Mouse (Mus musculus) thymus, adult 2 months (tissue): ENCODE results near the gene Zfp768.

Experiments used
- CTCF ChIP-seq: fragments of 200-500 bp; IDR thresholded peaks from 2 replicates; pipeline ENCODE4 v1.5.1; 2012; ENCODE audit warnings: mild to moderate bottlenecking, control low read depth, low read length, moderate library complexity, borderline replicate concordance; ENCODE audit not compliant: control insufficient read depth, poor library complexity, insufficient read depth; ENCODE audit errors: extremely low read depth
- POLR2A ChIP-seq: fragments of 200-500 bp; IDR thresholded peaks from 2 replicates; pipeline ENCODE4 v1.6.1; 2012; ENCODE audit warnings: mild to moderate bottlenecking, low read length, control low read depth, moderate library complexity; ENCODE audit not compliant: control insufficient read depth, poor library complexity, insufficient read depth; ENCODE audit errors: extremely low read depth

DNA sequence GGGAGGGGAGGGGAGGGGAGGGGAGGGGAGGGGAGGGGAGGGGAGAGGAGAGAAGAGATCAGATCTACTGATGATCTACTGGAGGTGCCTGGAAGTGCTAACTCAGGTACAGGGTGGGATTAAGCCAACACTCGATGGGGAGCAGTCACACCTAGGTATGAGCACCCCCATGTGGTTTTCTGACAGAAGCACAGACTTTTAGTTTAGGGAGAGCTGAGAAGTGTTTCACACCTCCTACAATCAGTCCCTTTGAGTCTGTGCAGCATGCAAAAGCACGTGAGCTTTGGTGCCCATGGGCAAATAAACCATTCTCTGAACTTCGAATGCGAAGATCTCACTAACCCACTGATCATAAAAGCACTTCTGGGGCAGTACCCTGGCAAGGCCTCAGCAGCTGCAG is 3.1 kb downstream of the Zfp768 start:
- TF ChIP-seq CTCF: no peak
- TF ChIP-seq POLR2A: no peak
